Mouse (Mus musculus): ENCODE data around the gene Pdx1.

Pdx1 gene

DNA sequence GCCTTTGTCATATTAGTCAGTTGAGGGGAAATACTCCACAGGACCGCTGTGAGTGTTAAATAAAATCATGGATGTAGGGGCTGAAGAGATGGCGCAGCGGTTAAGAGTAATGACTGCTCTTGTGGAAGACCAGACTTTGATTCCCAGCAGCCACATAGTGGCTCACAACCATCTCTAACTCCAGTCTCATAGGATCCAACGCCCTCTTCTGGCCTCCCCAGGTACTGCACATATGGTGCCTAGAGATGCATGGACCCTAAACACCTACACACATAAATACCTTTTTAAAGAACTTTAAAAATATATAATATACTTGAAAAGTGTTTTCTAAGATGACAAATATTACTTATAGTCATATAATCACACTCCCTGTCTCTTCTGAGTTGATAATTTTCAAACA, 14.6 kb downstream of the Pdx1 start:
- DNase-seq (ENCODE audit: low read depth): no peak

DNA sequence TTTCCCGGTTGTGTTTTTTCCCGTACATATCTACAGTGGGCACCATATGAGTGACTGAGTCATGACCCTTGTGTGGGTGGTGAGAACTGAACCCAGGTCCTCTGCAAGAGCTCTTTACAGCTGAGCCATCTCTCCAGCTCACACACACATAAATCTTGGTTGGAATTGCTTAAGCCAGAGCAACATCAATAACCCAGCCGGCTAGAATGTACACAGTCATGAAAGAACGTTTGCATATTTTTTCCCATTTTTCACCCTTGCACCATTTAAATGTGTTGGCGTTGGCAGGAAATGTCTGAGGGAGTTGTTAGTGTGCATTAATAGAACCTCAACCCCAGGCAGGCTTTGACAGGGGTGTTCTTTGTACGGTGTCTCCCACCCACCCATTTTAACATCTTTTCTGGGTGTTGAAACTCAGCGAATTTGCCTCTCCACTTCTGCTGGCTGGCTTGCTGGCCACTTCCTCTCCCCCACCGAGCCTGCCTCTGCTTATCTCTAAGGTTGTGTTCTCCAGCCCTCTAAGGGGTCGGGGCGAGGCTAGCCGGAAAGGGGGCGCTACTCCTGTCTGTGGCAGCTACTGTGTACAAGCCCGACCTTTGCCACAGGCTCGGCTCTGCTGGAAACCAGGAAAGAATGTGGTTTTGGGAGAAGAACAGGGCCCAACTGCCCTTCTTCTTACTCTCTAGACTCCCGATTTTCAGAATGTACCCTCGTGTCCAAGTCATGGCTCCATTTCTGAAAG, 22.2 kb downstream of the Pdx1 start:
- DNase-seq (ENCODE audit: low read depth): no peak

DNA sequence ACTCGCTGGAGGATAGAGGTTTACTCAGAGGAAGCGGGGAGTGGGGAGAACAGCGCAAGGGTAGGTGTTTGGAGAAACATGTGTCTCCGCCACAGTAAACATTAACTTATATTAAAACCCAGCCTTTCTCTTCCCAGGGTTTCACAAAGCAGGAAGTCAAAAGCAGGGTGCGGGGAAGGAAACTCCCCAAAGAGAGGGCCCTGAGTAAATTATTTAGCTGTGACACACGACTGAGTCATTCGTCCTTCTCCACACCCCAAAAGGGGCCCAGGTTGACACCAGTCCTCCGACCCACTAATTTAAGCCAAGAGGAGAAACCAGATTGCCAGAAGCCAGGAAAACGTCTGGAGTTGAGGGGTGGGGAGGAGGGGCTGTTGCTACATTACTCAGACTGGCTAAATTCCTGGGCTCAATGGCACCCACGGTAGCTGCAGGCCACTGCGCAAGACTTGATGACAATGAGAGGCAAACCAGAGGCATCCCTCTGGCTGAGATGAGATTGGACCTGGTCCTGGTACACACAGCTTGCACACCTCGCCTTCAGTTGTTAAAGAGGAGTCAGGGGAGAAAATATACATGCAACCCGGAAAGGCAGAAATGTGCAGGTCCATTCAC, 22.9 kb downstream of the Pdx1 start:
- no peak for DNase-seq (ENCODE audit: low read depth)

DNA sequence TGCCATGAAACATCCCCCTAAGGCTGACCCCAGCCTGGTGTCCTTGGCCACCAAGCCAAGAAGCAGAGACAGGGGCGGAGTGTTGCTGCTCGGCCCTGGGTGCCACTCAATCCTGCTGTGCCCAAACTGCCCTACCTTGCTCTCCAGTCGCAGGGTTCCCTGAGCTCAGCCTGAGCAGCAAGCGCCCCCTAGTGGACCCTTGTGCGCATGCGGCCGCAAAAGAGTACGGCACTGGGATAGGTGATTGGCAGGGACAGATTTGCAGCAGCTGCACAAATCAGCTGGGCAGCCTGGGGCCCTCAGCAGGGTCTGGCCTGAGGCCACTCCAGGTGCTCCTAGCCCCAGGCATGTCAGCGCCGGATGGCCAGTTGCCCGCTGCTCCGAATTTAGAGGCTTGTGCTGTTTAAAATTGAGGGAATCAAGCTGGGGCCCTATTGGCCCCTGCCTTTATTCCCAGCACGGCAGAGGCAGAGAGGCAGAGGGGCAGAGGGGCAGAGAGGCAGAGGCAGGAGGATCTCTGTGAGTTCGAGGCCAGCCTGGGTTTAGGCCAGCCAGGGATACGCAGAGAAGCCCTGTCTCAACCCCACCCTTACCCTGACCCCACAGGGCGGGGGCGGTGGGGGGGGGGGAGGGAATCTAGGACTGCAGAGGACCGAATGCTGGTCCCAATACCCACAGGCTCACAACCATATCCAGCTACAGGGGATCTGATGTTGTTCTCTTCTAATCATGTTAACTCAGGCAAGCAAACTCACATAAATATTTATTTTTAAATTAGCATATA, 23.6 kb downstream of the Pdx1 start:
- DNase-seq (ENCODE audit: low read depth): no peak

DNA sequence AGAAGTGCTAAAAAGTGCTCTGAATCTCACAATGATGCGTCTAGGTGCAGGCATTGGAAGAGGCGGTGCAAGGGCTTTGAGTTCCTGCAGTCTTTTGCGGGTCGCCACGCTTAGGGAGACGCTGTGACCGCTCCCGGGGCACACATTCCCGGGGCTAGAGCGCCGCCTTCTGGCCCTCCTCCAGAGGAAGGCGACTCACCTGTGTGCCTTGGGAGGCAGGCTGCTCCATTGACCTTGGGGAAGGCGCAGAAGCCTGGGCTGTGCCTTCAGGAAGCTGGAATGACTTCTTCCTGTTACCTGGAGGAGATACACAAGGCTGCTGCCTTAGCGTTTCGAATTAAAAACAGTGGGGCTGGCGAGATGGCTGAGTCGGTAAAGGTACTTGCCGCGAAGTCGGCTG, 24.4 kb downstream of the Pdx1 start:
- no peak for DNase-seq (ENCODE audit: low read depth)

DNA sequence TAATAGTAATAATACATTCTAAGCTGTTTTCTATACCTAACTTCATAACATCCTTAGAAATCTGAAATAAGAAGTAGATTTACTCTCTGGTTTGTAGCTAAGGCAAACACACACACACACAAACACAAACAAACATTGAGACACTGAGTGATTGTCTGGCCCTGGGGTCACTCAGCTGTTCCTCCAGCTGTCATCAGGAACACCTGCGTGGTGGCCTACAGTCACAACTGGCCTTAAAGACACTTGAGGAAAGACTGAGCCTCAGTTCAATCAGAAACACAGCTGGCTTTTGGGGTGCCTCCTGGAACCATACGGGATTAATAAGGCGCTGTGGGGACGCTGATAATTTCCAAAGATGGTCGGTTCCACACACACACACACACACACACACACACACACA, 27.5 kb downstream of the Pdx1 start:
- no peak for DNase-seq (ENCODE audit: low read depth)

DNA sequence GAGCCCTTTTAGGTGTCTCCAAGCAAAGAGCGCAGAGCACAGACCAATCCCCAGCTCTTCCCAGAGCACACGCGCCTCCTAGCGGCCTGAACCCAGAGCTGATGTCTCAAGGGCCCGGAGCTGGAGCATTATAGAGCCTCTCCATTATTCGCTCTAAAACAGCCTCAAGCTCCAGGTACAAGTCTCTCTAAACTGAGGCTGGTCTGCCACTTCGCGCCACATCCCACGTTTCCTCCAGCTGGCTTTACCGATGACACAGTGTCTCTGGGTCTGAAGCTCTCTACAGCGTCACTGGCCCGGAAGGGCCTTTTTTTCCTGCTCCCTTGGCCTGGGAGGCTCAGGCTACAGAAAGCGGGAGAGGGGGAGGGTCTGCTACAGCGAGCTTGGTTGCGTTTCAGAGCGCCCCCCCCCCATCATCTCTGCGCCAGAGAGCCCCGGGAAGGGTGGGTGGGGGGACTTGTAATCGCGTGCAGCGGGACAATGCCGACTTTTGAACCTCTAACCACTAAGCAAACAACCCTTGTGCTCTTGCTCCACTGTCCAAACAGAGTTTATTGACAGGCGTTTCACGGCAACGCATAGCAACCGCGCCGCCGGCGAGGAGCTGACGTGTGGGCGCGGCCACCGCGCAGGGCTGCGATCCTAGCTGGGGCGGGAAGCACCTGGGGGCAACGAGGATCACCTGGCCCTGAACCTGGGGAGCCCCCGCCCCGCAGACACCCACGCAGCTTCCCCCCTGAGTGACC, 29.7 kb downstream of the Pdx1 start:
- no peak for DNase-seq (ENCODE audit: low read depth)

DNA sequence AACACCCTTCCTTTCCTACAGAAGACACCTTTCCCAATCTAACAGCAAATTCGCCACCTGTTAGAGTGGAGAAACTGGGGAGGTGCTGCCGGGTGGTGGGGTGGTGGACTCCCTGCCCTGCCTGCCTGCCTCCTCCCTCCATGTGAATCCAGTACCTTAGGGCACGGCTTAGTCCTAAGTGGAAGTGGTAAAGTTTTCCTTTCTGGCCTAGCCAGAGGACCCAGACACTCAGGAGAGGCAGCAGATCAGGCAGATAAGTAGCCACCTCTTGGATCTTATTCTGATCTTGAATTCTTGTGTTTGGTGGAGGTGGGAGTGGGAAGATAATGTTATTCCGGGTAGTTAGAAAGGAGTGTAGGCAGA, 30.2 kb downstream of the Pdx1 start:
- DNase-seq (ENCODE audit: low read depth): no peak

DNA sequence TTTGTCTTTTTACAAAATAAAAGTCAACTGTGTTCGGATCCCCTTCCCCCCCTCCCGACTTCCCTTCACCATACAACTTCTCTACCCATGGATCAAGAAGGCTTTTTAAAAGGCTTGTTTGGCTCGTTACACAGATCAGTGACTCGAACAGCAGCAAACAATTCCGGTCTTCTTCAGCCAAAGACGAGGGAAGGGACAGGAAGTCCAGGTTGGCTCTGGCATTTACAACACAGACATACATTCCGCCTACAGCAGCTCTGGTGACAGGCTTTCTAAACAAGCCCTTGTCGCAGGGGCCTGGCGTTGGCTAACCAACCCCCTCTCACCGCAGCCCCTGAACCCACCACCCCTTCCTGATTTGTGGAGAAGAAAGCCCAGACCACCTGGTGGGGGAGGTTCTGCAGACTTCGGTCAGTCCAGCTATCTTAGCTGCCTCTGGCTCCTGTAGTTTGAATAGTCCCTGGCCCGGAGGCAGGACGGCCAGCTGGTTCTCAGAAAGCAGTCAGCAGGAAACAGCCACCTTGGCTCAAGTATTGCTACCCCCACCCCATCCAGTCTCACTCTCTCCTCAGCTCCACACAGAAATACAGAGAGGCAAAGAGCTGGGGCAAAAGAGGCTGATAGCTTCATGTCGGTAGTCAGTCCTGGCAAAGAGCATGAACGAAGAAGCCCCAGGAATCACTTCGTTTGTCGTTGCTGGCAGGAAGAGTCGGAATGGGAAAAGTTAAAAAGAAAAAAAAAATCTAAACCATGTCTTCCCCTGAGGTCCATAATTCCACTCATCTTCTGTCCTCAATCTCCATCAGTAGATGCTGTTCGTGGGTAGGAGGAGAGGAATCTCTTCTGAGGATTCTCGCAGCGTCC, 31.4 kb downstream of the Pdx1 start:
- no peak for DNase-seq (ENCODE audit: low read depth)

DNA sequence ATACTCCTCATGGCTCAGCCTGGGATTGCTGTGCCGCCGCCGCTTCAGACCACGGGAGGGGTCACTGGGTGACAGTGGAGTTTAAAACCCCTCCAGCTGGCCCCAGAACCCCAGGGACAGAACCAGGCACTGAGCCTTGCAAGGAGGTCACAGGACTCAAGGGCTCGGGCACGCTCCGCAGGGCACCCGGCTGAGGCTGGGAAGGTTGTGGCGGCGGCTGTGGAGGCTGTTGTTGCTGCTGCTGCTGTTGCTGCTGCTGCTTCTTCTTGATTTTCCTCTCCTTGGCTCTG, 32.0 kb downstream of the Pdx1 start:
- no peak for DNase-seq (ENCODE audit: low read depth)

DNA sequence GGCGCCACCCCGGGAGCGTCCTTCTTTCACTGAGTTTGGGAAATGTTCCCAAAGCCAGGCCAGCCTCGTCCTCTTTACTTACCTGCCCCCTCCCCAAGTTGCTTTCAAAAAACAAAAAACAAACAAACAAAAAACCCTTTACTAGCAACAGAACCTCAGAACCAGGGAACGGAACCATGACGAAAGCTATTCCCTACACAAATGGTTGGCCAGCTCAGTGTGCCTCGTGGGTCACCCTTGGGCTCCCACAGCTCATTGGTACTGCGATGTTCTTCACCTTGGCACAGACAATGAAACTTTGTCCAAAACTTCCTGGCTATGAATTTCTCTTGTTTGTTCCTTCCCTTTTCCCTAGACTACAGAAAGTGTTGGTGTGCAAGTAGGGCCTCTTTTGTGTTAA, 32.4 kb downstream of the Pdx1 start:
- DNase-seq (ENCODE audit: low read depth): no peak

DNA sequence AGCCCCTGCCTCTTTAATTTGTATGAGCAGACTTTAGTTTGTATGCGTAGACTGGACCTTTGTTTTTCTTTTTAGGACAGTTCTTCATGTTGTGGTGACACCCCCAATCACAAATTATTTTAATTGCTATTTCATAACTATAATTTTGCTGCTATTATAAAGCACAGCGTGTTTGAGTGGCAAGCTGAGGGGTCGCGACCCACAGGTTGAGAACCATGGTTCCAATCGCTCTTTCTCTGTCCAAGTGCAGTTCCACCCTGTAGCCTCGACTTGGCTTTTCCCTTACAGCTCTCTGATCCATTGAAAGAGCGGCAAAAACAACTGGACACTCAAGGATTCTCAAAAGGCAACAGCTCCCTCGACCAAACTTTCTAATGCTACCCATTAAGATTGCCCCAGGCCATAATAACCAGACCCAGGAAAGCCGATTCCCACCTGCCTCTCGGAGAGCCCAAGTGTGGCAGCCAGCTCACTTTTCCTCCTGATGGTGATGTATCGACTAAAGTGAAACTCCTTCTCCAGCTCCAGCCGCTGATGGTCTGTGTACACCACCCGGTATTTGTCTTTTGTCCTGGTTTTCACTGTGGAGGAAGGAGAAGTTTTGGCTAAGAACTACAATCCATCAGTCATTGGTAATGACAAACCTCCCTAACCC, 33.1 kb downstream of the Pdx1 start:
- no peak for DNase-seq (ENCODE audit: low read depth)

DNA sequence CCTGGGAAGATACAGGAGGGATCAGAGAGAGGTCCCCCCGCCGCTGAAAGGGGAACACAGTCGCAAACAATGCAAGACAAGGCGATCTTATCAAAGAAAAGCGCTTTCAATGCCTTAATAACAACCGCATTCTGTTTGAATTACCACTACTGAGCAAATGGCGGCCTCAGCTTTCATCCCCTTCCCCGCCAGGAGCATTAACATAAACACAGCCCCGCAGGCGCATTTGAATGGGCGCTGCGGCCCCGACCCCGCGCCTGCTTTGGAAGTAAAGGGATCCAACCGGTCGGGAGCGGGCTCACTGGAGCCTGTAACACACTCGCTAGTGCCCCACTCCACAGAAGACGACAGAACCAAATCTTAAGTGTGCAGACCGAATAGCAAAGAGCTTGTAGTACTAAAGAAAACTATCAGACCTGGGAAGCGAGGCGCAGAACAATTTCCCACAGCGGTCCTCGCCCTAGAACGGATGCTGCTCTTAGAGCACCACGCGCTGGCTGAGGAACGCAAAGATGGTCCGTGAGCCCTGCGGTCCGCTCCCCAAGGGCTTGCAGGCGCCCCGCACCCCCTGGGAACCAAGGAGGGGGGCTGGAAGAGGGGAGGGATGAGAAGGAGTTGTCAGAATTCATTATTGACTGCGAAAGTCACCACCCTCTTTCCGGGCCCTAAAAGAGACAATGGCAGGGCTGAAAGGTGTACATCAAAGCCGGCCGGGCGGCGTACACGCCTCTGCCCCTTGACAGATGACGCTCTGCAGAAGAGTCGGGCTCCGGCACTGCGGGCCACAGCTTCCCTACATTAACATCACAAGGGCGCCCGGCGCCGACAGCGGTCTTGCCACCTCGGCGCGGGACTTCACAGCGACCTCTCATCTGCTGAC, 34.8 kb downstream of the Pdx1 start:
- no peak for DNase-seq (ENCODE audit: low read depth)

DNA sequence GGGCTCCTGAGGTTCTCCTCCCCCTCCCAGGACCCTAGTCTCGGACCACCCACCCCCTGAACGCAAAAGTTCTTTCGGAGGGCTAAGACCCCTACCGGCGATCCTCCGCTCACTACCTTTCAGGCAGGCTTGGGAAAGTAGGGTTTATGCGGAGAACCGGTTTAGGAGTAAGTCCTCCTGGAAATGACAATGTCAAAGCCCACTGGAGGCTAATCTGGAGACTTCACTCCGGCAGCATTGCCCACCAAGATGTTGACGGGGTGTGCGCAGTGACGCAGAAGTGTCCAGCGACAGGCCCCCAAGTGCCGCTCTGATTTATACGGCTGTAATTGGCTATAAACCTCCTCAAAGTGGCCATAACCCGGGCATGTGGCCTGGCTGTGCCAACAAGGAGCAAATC, 35.4 kb downstream of the Pdx1 start:
- DNase-seq (ENCODE audit: low read depth): no peak

DNA sequence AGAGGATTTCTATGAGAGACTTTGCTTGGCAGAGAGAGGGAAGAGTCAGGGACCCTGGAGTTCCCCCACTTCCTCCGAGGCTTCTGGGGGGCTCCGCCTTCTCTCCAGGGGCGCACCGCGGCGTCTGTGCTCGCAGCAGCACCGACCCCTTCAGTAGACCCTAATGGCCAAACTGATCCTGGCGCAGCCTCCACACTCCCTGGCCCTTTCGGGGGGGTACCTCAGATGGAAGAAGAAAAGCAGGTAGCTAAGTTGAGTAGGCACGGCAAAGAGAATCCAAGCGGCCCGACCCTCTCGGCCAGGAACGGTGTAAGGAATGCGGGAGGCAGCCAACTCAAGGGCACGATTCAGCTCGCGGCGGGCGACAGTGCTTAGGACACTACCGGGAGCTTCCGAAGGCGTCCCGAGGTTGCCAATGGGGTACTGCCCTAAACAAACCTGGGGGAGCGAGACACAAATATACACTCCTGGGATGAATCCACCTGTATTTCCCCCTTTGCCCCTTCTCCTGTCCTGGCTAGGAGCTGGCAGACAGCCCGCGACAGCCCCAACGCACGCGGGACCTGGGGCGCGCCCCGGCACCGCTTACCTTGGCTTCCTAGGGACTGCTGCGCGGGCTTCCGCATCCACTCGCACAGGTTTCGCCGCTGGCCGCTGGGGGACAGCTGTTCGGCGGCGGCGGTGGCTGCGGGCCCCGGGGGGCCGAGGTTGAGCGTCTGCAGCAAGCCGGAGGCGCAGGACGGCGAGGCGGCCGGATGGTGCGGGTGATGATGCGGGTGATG, 36.3 kb downstream of the Pdx1 start:
- DNase-seq (ENCODE audit: low read depth): no peak

DNA sequence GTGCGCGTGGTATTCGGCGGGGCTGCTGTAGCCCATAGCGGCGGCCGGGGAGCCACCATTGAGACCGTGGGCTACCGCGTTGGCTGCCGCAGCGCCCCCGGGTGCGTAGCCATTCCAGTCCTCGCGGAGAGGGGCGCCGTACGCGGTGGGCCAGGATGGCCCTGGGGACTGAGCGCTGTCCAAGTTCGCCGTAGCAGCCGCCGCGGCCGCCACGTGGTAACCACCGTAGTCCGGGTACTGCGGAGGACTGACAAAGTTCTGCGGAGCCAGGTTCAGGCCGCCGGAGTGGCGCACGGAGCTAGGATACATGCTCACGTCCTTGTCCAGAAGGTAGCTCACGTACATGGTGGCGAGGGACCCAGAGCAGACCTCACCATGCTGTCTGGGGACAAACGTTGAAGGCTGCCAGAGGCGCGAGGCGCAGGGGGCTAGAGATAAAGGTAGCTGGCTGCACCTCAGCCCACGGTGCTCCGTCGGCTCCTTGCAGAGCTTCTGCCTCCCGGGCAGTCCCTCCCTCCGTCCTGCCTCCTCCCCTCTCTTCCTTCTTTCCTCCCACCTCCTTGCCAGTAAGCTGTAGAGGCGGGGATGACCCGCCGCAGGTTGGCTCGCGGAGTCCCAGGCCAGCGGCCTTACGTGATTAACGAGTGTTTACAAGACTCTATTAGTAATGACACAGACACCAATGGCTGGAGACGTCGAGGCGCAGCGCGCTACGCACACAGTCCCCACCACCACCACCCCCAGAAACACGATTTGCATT, 37.1 kb downstream of the Pdx1 start, which contains the start of gene Cdx2:
Gene Cdx2, minus strand, starts transcription at position 633 of the 760 bp plus-strand sequence.
- DNase-seq (ENCODE audit: low read depth): no peak

DNA sequence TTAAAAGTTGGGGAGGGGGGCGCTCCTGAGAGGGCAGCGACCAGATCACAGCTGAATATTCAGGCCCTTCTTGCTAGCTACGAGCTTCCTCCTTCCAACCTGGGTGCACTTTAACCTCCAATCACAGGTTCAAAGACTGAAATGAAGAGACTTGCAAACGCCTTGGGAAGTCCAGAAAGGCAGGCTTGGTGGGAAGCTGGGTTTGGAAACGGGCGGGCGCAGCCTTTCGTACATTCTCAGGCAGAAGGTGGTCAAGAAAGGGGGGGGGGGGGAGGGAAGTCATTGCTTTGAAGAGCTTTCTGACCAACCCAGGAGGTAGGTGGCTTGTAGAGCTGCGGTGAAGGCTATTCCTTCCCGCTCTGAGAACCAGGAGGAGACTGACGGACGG, 37.6 kb downstream of the Pdx1 start:
- no peak for DNase-seq (ENCODE audit: low read depth)

DNA sequence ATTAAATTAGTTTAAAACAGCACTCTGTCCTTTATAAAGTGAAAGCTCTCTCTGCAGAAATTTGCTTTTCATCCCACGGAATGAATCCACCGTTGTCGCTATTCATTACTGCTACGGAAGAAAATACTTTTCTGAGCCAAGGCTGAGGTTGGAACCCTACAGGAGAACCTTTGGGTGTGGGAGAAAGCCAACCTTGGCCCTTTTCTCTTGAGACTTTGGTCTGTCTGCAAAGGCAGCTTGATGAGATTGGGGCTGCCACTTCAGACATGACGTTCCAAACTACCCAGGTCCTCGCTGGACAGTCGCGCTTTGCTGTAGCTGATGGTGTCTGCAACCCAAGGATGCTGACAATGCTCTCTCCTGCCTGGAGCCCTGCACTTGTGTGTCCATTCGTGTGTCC, 38.7 kb downstream of the Pdx1 start:
- DNase-seq (ENCODE audit: low read depth): no peak

DNA sequence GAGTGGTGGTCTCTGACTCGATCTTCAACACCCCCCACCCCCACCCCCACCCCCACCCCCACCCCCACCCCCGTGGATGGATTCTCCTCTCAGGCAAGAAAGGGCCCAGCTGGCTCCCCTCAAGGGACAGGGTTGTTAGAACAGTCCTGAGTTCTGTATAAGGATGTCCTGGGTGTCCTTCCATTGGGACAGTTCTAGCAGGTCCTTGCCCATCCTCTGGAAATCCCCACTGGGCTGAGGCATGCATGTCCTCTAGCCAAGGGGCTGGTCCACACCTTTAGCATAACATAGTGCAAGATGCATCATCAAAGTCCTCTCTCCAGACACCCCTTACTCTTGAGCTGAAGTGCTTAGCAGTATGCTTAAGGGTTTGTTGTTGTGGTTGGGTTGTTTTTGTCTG, 40.0 kb downstream of the Pdx1 start:
- DNase-seq (ENCODE audit: low read depth): no peak
